Mouse (Mus musculus): ENCODE measurements at regions not wholly inside any gene's neighbourhood (a gene's known extent, or its start where the extent isn't known, plus 50 kb on each side); places are given as distances from the start of the nearest gene placed in this dataset.

DNA sequence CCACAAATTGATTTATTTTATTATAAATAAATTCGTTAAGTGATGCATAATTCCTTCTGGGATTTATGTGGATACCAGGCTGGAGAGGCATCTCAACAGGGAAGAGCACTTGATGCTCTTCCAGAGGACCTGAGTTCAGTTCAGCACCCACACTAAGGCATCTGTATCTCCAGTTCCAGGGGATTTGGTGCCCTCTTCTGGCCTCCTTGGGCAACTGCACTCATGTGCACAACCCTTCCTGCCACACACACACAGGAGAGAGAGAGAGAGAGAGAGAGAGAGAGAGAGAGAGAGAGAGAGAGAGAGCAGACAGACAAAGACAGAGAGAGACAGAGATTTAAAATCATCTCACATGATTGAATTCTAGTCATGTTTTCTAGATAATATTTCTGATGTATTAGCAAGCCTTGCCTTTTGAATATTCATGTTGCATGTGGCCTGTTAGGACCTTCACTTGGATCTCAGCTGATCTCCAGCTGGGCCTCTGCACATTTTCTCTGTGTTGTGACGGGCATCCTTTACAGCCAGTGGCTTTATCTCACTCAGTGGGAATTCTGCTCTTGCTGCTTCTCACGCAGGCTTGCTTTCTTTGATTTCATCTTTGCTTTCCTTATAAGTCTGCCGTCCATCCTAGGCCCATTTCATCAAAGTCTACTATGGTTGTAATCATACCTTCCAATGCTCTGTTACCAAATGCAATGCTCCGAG is 212.3 kb downstream of the Zfp326 start:
- 75% methylated on average over 5 of the region's 5 CpGs for WGBS

GRCm38 (mm10) chr5:106083786-106084185 is 207.4 kb downstream of the Zfp326 start:
- no peak for DNase-seq (ENCODE audit: low spot score)
- WGBS: 81% methylated on average over 4 of the region's 4 CpGs
- H3K36me3 ChIP-seq (ENCODE audit: control insufficient read depth, insufficient read depth, low read length): no peaks in the 10 kb centered on the region

More for the DNA sequence above, 212.3 kb downstream of the Zfp326 start:
- Histone ChIP-seq H3K4me2 (replicated peaks; ENCODE audit: low read depth, low read length) (no peak overlapping the region), H3K4me3 (ENCODE audit: low read depth, low read length) (no peak overlapping the region), H3K4me1 (replicated peaks; ENCODE audit: control insufficient read depth, insufficient read depth, low read length) (no peaks in the 10 kb centered on the region), H3K9ac (ENCODE audit: low read depth, low read length) (no peak overlapping the region), H3K36me3 (ENCODE audit: control insufficient read depth, insufficient read depth, low read length) (no peaks in the 10 kb centered on the region), H3K27me3 (ENCODE audit: control insufficient read depth, insufficient read depth, low read length) (no peaks in the 10 kb centered on the region), H3K27ac (ENCODE audit: low read depth, low read length) (no peak overlapping the region), H3K9me3 (ENCODE audit: control insufficient read depth, low read length) (no peaks in the 10 kb centered on the region)
- no peak for ATAC-seq (ENCODE audit: low FRiP score)
- no peak for DNase-seq (ENCODE audit: low spot score)

DNA sequence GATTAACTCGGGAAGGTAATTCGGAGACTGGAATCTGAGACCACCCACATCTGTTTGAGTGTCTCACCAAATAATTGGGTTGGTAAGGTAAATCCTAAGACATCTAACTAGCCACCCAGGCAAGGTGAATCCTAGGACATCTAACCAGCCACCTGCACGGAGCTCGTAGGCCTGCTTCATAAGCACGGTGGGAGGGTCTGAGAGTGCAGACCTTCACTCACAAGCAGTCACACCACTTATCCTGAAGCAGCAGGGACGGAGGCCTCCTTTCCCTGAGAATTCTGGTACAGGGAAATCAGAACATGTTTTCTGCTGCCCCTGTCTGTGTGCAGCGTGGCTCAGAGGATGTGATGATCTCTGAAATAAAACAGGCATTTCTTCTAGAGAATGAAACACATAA is 206.5 kb downstream of the Zfp326 start:
- H3K4me1 ChIP-seq (replicated peaks; ENCODE audit: control insufficient read depth, insufficient read depth, low read length): no peaks in the 10 kb centered on the region
- no peak for DNase-seq (ENCODE audit: low spot score)
- WGBS: 74% methylated on average over 7 of the region's 7 CpGs
- no peaks in the 10 kb centered on the region for H3K9me3 ChIP-seq (ENCODE audit: control insufficient read depth, low read length)
- H3K27me3 ChIP-seq (ENCODE audit: control insufficient read depth, insufficient read depth, low read length): no peaks in the 10 kb centered on the region
- no peak overlapping the region for H3K27ac ChIP-seq (ENCODE audit: low read depth, low read length)
- ATAC-seq (ENCODE audit: low FRiP score): no peak
- H3K9ac ChIP-seq (ENCODE audit: low read depth, low read length): no peak overlapping the region
- H3K4me2 ChIP-seq (replicated peaks; ENCODE audit: low read depth, low read length): no peak overlapping the region
- no peaks in the 10 kb centered on the region for H3K36me3 ChIP-seq (ENCODE audit: control insufficient read depth, insufficient read depth, low read length)
- H3K4me3 ChIP-seq (ENCODE audit: low read depth, low read length): no peak overlapping the region

More at GRCm38 (mm10) chr5:106083786-106084185, 207.4 kb downstream of the Zfp326 start:
- no peak for ATAC-seq (ENCODE audit: low FRiP score)
- Histone ChIP-seq H3K9ac (ENCODE audit: low read depth, low read length) (no peak overlapping the region), H3K4me1 (replicated peaks; ENCODE audit: control insufficient read depth, insufficient read depth, low read length) (no peaks in the 10 kb centered on the region), H3K27ac (ENCODE audit: low read depth, low read length) (no peak overlapping the region), H3K9me3 (ENCODE audit: control insufficient read depth, low read length) (no peaks in the 10 kb centered on the region), H3K27me3 (ENCODE audit: control insufficient read depth, insufficient read depth, low read length) (no peaks in the 10 kb centered on the region), H3K4me3 (ENCODE audit: low read depth, low read length) (no peak overlapping the region), H3K4me2 (replicated peaks; ENCODE audit: low read depth, low read length) (no peak overlapping the region)

GRCm38 (mm10) chr5:106067124-106067551 is 190.8 kb downstream of the Zfp326 start:
- Histone ChIP-seq H3K4me1 (replicated peaks; ENCODE audit: control insufficient read depth, insufficient read depth, low read length) (no peaks in the 10 kb centered on the region), H3K9ac (ENCODE audit: low read depth, low read length) (no peak overlapping the region), H3K27ac (ENCODE audit: low read depth, low read length) (no peak overlapping the region), H3K9me3 (ENCODE audit: control insufficient read depth, low read length) (no peaks in the 10 kb centered on the region), H3K27me3 (ENCODE audit: control insufficient read depth, insufficient read depth, low read length) (no peaks in the 10 kb centered on the region), H3K36me3 (ENCODE audit: control insufficient read depth, insufficient read depth, low read length) (no peaks in the 10 kb centered on the region), H3K4me2 (replicated peaks; ENCODE audit: low read depth, low read length) (no peak overlapping the region), H3K4me3 (ENCODE audit: low read depth, low read length) (no peak overlapping the region)
- ATAC-seq (ENCODE audit: low FRiP score) (no peak), DNase-seq (ENCODE audit: low spot score) (no peak)
- WGBS: 80% methylated on average over 9 of the region's 9 CpGs

- Histone ChIP-seq H3K4me1 (replicated peaks; ENCODE audit: control insufficient read depth, insufficient read depth, low read length) (no peaks in the 10 kb centered on the region), H3K4me3 (ENCODE audit: low read depth, low read length) (no peak overlapping the region), H3K9ac (ENCODE audit: low read depth, low read length) (no peak overlapping the region), H3K27ac (ENCODE audit: low read depth, low read length) (no peak overlapping the region), H3K4me2 (replicated peaks; ENCODE audit: low read depth, low read length) (no peak overlapping the region), H3K36me3 (ENCODE audit: control insufficient read depth, insufficient read depth, low read length) (no peaks in the 10 kb centered on the region), H3K27me3 (ENCODE audit: control insufficient read depth, insufficient read depth, low read length) (no peaks in the 10 kb centered on the region), H3K9me3 (ENCODE audit: control insufficient read depth, low read length) (no peaks in the 10 kb centered on the region)
- DNase-seq (ENCODE audit: low spot score) (no peak), ATAC-seq (ENCODE audit: low FRiP score) (no peak)
Measured at GRCm38 (mm10) chr5:106066706-106067105, 190.3 kb downstream of the Zfp326 start.

DNA sequence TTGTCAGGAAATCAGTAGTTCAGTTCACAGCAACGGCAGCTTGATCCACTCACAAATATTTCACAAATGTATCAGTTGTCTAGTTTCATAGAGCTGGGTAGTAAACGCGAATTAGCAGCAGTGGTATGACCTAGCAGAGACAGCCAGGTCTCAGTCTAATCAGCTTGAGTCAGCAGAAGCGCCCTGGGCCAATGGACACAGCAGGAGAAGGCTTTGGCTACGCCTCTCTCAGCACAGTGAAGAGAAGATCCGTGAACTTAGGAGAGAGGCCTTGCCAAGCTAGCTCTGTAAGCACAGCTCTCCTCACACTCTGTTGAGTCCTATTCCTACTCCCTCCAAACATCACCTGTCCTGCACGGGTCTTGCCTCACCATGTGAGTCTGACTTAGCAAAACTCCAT is 188.0 kb downstream of the Zfp326 start:
- Histone ChIP-seq H3K36me3 (ENCODE audit: control insufficient read depth, insufficient read depth, low read length) (no peaks in the 10 kb centered on the region), H3K9me3 (ENCODE audit: control insufficient read depth, low read length) (no peaks in the 10 kb centered on the region), H3K9ac (ENCODE audit: low read depth, low read length) (no peak overlapping the region), H3K4me1 (replicated peaks; ENCODE audit: control insufficient read depth, insufficient read depth, low read length) (no peaks in the 10 kb centered on the region), H3K27ac (ENCODE audit: low read depth, low read length) (no peak overlapping the region), H3K4me3 (ENCODE audit: low read depth, low read length) (no peak overlapping the region), H3K4me2 (replicated peaks; ENCODE audit: low read depth, low read length) (no peak overlapping the region), H3K27me3 (ENCODE audit: control insufficient read depth, insufficient read depth, low read length) (no peaks in the 10 kb centered on the region)
- no peak for DNase-seq (ENCODE audit: low spot score)
- WGBS: 93% methylated on average over 7 of the region's 7 CpGs
- ATAC-seq (ENCODE audit: low FRiP score): no peak

- Histone ChIP-seq H3K36me3 (ENCODE audit: control insufficient read depth, insufficient read depth, low read length) (no peaks in the 10 kb centered on the region), H3K27me3 (ENCODE audit: control insufficient read depth, insufficient read depth, low read length) (no peaks in the 10 kb centered on the region), H3K9ac (ENCODE audit: low read depth, low read length) (no peak overlapping the region), H3K9me3 (ENCODE audit: control insufficient read depth, low read length) (no peaks in the 10 kb centered on the region), H3K4me2 (replicated peaks; ENCODE audit: low read depth, low read length) (no peak overlapping the region), H3K4me3 (ENCODE audit: low read depth, low read length) (no peak overlapping the region), H3K4me1 (replicated peaks; ENCODE audit: control insufficient read depth, insufficient read depth, low read length) (no peaks in the 10 kb centered on the region), H3K27ac (ENCODE audit: low read depth, low read length) (no peak overlapping the region)
- WGBS: 88% methylated on average over 6 of the region's 6 CpGs
- no peak for DNase-seq (ENCODE audit: low spot score)
- ATAC-seq (ENCODE audit: low FRiP score): no peak
Measured at GRCm38 (mm10) chr5:106062926-106063325, 186.6 kb downstream of the Zfp326 start.

- Histone ChIP-seq H3K4me1 (replicated peaks; ENCODE audit: control insufficient read depth, insufficient read depth, low read length) (no peaks in the 10 kb centered on the region), H3K27ac (ENCODE audit: low read depth, low read length) (no peak overlapping the region), H3K4me3 (ENCODE audit: low read depth, low read length) (no peak overlapping the region), H3K9ac (ENCODE audit: low read depth, low read length) (no peak overlapping the region), H3K4me2 (replicated peaks; ENCODE audit: low read depth, low read length) (no peak overlapping the region), H3K27me3 (ENCODE audit: control insufficient read depth, insufficient read depth, low read length) (no peaks in the 10 kb centered on the region), H3K36me3 (ENCODE audit: control insufficient read depth, insufficient read depth, low read length) (no peaks in the 10 kb centered on the region), H3K9me3 (ENCODE audit: control insufficient read depth, low read length) (no peaks in the 10 kb centered on the region)
- 55% methylated on average over 9 of the region's 9 CpGs for WGBS
- no peak for DNase-seq (ENCODE audit: low spot score)
- no peak for ATAC-seq (ENCODE audit: low FRiP score)
Measured at GRCm38 (mm10) chr5:106056631-106057030, 180.3 kb downstream of the Zfp326 start.

DNA sequence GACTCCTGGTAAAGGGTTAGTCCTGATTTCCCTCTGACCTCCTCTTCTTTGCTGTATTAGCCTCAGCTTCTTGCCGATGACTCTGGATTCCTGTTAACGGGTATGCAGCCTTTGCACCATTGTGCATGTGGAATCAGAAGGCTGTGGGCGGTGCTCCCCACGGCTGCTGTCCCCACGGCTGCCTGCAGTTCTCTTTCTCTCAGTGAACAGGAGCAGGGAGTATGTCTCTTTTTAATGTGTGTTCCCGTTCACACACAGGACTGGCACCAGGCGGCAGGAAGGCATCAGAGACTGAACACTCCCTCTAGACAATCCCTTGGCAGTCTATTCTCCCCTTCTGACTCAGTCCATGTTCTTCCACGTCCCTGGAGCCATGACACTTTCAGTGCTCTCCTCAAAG is 178.9 kb downstream of the Zfp326 start:
- no peaks in the 10 kb centered on the region for H3K27me3 ChIP-seq (ENCODE audit: control insufficient read depth, insufficient read depth, low read length)
- no peak overlapping the region for H3K4me3 ChIP-seq (ENCODE audit: low read depth, low read length)
- no peak overlapping the region for H3K27ac ChIP-seq (ENCODE audit: low read depth, low read length)
- H3K9ac ChIP-seq (ENCODE audit: low read depth, low read length): no peak overlapping the region
- ATAC-seq (ENCODE audit: low FRiP score) (no peak), DNase-seq (ENCODE audit: low spot score) (no peak)
- no peaks in the 10 kb centered on the region for H3K9me3 ChIP-seq (ENCODE audit: control insufficient read depth, low read length)
- no peak overlapping the region for H3K4me2 ChIP-seq (replicated peaks; ENCODE audit: low read depth, low read length)
- H3K4me1 ChIP-seq (replicated peaks; ENCODE audit: control insufficient read depth, insufficient read depth, low read length): no peaks in the 10 kb centered on the region
- WGBS: 58% methylated on average over 8 of the region's 8 CpGs
- H3K36me3 ChIP-seq (ENCODE audit: control insufficient read depth, insufficient read depth, low read length): no peaks in the 10 kb centered on the region

Data from hindbrain, embryonic 11.5 days (tissue).